Mouse (Mus musculus): ENCODE measurements around the gene Fgfr2. TPM values are rescaled to one million over a fixed set of nuclear protein-coding genes. Genes with fewer than 3 reads are reported as not detected.

The Fgfr2 gene
- polyA plus RNA-seq, 1 experiment = 1.7 TPM

DNA sequence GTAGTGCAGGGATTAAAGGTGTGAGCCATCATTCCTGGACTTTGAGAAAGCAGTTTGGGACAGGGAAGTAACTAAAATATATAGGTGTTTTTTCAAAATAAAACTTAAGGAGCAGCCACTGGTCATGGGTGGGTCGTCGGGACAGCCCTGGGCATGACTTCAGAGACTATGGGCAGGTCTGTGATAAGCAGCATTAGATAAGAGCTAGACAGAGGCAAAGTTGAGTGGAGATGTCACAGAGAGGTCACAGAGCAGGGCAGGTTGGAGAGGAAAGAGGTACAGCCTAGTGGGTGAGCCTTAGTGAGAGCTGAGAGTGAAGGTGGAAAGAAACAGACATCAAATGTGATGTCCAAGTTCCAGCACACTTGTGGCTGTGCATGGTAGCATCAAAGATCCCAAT, 2086.1 kb downstream of the Fgfr2 start:
- no peak overlapping the region for H3ac ChIP-seq (ENCODE audit: control insufficient read depth, insufficient read length, low read depth)
- H3K36me3 ChIP-seq (ENCODE audit: control insufficient read depth, insufficient read depth) = no peaks in the 10 kb centered on the region
- H3K79me2 ChIP-seq (ENCODE audit: control insufficient read depth, insufficient read depth) = no peaks in the 10 kb centered on the region
- peaks cover 3% of the 10 kb centered on the region for H3K27me3 ChIP-seq (ENCODE audit: control insufficient read depth, insufficient read depth, insufficient read length)
- no peak for TF ChIP-seq USF1 (IDR thresholded peaks at IDR 0.05; ENCODE audit: low read depth)
- no peak for TF ChIP-seq MYOD1 (IDR thresholded peaks at IDR 0.05; ENCODE audit: control insufficient read depth, insufficient read length, low read depth)
- no peak for TF ChIP-seq CTCF (IDR thresholded peaks at IDR 0.05; ENCODE audit: control insufficient read depth, insufficient read depth, insufficient read length)
- TF ChIP-seq CEBPB (IDR thresholded peaks at IDR 0.05; ENCODE audit: low read depth) = no peak
- no peak for TF ChIP-seq MAX (IDR thresholded peaks at IDR 0.05)
- no peak for TF ChIP-seq MYOG (IDR thresholded peaks at IDR 0.05; ENCODE audit: control insufficient read depth, extremely low read depth, insufficient read length)
- no peak for TF ChIP-seq FOSL1 (IDR thresholded peaks at IDR 0.05; ENCODE audit: insufficient read depth, low read length, poor library complexity, severe bottlenecking)
- H3K79me3 ChIP-seq (ENCODE audit: low read depth) = no peaks in the 10 kb centered on the region
- H3K4me3 ChIP-seq (ENCODE audit: insufficient read depth, poor library complexity, severe bottlenecking) = no peak overlapping the region

DNA sequence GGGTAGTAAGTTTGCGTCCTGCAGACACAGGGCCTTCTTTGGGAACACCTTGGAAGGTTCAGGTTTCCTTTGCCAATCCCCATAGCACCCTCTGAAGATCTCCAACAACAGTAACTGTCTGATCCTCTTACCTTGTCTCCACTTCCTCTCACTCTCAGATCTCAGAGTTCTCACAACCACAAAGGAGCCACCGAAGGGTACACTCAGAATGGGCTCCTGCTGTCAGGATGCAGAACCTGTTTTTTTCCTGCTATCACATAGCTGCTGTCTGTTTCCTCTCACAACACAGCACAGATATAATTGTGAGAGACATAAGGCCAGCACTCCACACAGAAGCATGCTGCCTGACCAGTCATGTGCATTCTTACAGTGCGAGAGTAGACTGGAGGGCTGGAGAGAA, 2086.8 kb downstream of the Fgfr2 start:
- H3K4me3 ChIP-seq (ENCODE audit: insufficient read depth, poor library complexity, severe bottlenecking) = no peak overlapping the region
- H3K79me3 ChIP-seq (ENCODE audit: low read depth) = no peaks in the 10 kb centered on the region
- no peaks in the 10 kb centered on the region for H3K36me3 ChIP-seq (ENCODE audit: control insufficient read depth, insufficient read depth)
- no peak overlapping the region for H3ac ChIP-seq (ENCODE audit: control insufficient read depth, insufficient read length, low read depth)
- H3K27me3 ChIP-seq (ENCODE audit: control insufficient read depth, insufficient read depth, insufficient read length) = peaks cover 3% of the 10 kb centered on the region
- H3K79me2 ChIP-seq (ENCODE audit: control insufficient read depth, insufficient read depth) = no peaks in the 10 kb centered on the region
- TF ChIP-seq MAX (IDR thresholded peaks at IDR 0.05) (no peak), FOSL1 (IDR thresholded peaks at IDR 0.05; ENCODE audit: insufficient read depth, low read length, poor library complexity, severe bottlenecking) (no peak), MYOG (IDR thresholded peaks at IDR 0.05; ENCODE audit: control insufficient read depth, extremely low read depth, insufficient read length) (no peak), USF1 (IDR thresholded peaks at IDR 0.05; ENCODE audit: low read depth) (no peak), CTCF (IDR thresholded peaks at IDR 0.05; ENCODE audit: control insufficient read depth, insufficient read depth, insufficient read length) (no peak), CEBPB (IDR thresholded peaks at IDR 0.05; ENCODE audit: low read depth) (no peak), MYOD1 (IDR thresholded peaks at IDR 0.05; ENCODE audit: control insufficient read depth, insufficient read length, low read depth) (no peak)

DNA sequence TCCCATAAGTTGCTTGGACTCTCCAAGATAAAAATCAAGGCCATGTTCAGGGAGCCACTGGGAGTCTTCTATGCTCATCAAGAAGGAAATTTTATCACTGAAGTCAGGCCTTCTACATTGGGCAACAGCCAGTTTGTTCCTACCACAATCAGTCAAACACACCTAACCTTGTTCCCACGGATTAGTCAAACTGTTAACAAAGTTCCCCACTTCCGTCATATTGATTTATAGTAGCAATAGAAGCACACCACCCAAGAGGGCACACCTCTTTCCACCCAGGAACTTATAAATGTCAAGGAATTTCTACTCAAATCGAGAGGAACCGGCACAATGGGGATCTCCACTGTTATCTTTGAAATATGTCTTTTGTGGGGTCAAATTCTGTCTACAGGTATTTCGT, 2091.4 kb downstream of the Fgfr2 start, which contains the start of gene Dmbt1:
Dmbt1 (plus strand) TSS at position 299 of the 400 bp plus-strand sequence.
- no peak for TF ChIP-seq MYOD1 (IDR thresholded peaks at IDR 0.05; ENCODE audit: control insufficient read depth, insufficient read length, low read depth)
- TF ChIP-seq CTCF (IDR thresholded peaks at IDR 0.05; ENCODE audit: control insufficient read depth, insufficient read depth, insufficient read length) = no peak
- no peak for TF ChIP-seq FOSL1 (IDR thresholded peaks at IDR 0.05; ENCODE audit: insufficient read depth, low read length, poor library complexity, severe bottlenecking)
- TF ChIP-seq USF1 (IDR thresholded peaks at IDR 0.05; ENCODE audit: low read depth) = no peak
- TF ChIP-seq CEBPB (IDR thresholded peaks at IDR 0.05; ENCODE audit: low read depth) = no peak
- no peak for TF ChIP-seq MAX (IDR thresholded peaks at IDR 0.05)
- no peak for TF ChIP-seq MYOG (IDR thresholded peaks at IDR 0.05; ENCODE audit: control insufficient read depth, extremely low read depth, insufficient read length)
- peaks cover 3% of the 10 kb centered on the region for H3K27me3 ChIP-seq (ENCODE audit: control insufficient read depth, insufficient read depth, insufficient read length)
- H3K4me3 ChIP-seq (ENCODE audit: insufficient read depth, poor library complexity, severe bottlenecking) = no peak within 1 kb of the TSS
- H3ac ChIP-seq (ENCODE audit: control insufficient read depth, insufficient read length, low read depth) = no peak within 1 kb of the TSS
- no peaks in the 10 kb centered on the region for H3K79me2 ChIP-seq (ENCODE audit: control insufficient read depth, insufficient read depth)
- H3K79me3 ChIP-seq (ENCODE audit: low read depth) = no peaks in the 10 kb centered on the region
- no peaks in the 10 kb centered on the region for H3K36me3 ChIP-seq (ENCODE audit: control insufficient read depth, insufficient read depth)

DNA sequence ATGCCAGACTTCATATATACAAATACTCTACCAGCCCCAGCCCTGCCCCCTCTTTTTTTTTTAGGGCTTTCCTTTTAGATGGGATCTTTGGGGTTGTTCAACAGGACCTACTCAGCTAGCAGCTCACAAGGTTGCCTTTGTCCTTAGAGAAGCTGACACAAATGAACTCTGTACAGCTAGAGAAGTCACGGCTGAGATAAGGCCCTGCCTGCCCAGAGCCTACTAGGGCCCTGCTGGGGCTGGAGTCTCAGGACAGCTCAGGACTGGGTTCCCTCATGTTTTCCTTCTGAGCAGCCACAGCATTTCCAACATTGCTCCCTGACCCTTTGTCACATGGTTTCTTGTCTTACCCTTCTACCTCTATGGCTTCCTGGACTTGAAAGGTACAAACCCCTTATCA, 2095.6 kb downstream of the Fgfr2 start:
- Histone ChIP-seq H3K36me3 (ENCODE audit: control insufficient read depth, insufficient read depth) (no peaks in the 10 kb centered on the region), H3K79me3 (ENCODE audit: low read depth) (no peaks in the 10 kb centered on the region), H3ac (ENCODE audit: control insufficient read depth, insufficient read length, low read depth) (no peak overlapping the region), H3K27me3 (ENCODE audit: control insufficient read depth, insufficient read depth, insufficient read length) (peaks cover 3% of the 10 kb centered on the region), H3K4me3 (ENCODE audit: insufficient read depth, poor library complexity, severe bottlenecking) (no peak overlapping the region), H3K79me2 (ENCODE audit: control insufficient read depth, insufficient read depth) (no peaks in the 10 kb centered on the region)
- TF ChIP-seq CTCF (IDR thresholded peaks at IDR 0.05; ENCODE audit: control insufficient read depth, insufficient read depth, insufficient read length) = no peak
- TF ChIP-seq USF1 (IDR thresholded peaks at IDR 0.05; ENCODE audit: low read depth) = no peak
- no peak for TF ChIP-seq CEBPB (IDR thresholded peaks at IDR 0.05; ENCODE audit: low read depth)
- no peak for TF ChIP-seq MYOD1 (IDR thresholded peaks at IDR 0.05; ENCODE audit: control insufficient read depth, insufficient read length, low read depth)

DNA sequence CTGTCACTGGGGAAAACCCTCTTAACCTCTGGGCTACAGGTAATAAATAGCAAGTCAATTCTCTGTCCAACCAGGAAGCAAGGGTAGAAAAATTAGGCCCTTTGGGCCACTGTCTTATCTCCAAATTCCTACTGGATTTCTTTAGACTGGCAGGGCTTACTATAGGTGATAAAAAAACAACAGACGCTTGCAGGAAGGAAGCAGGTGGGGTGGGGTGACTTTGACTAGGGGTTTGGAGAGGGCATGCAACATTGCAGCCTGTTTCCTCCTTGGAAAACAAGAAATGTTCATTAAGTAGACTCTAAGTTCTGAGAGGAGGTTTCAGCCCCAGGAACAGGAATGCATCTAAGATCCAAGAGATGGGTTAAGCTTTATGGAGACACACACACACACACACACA, 2098.3 kb downstream of the Fgfr2 start:
- Histone ChIP-seq H3ac (ENCODE audit: control insufficient read depth, insufficient read length, low read depth) (no peak overlapping the region), H3K27me3 (ENCODE audit: control insufficient read depth, insufficient read depth, insufficient read length) (no peaks in the 10 kb centered on the region)
- TF ChIP-seq FOSL1 (IDR thresholded peaks at IDR 0.05; ENCODE audit: insufficient read depth, low read length, poor library complexity, severe bottlenecking) = no peak
- no peak for TF ChIP-seq CTCF (IDR thresholded peaks at IDR 0.05; ENCODE audit: control insufficient read depth, insufficient read depth, insufficient read length)
- no peak for TF ChIP-seq MYOG (IDR thresholded peaks at IDR 0.05; ENCODE audit: control insufficient read depth, extremely low read depth, insufficient read length)
- TF ChIP-seq MAX (IDR thresholded peaks at IDR 0.05) = no peak
- TF ChIP-seq CEBPB (IDR thresholded peaks at IDR 0.05; ENCODE audit: low read depth) = no peak
- TF ChIP-seq MYOD1 (IDR thresholded peaks at IDR 0.05; ENCODE audit: control insufficient read depth, insufficient read length, low read depth) = no peak
- TF ChIP-seq USF1 (IDR thresholded peaks at IDR 0.05; ENCODE audit: low read depth) = no peak

DNA sequence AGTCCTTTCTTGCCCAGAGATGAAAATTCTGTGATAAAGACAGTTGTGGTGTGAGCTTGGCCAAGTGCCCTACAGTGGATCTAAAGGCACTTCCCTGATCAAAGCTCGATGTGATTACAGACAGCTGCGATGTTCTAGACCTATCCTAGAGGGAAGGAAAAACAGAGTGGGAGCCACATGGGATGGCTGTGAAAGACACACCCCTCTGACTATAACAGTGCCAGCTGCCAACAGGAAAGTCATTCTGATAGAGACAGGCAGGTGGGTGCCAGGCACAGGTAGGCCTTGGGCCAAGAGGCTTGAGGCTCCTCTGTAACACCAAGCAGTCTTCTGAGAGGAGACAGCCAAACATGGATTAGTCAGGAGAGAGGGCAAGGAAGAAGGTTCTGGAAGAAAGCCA, 2104.0 kb downstream of the Fgfr2 start:
- Histone ChIP-seq H3K27me3 (ENCODE audit: control insufficient read depth, insufficient read depth, insufficient read length) (no peaks in the 10 kb centered on the region), H3K36me3 (ENCODE audit: control insufficient read depth, insufficient read depth) (no peaks in the 10 kb centered on the region), H3ac (ENCODE audit: control insufficient read depth, insufficient read length, low read depth) (no peak overlapping the region), H3K4me3 (ENCODE audit: insufficient read depth, poor library complexity, severe bottlenecking) (no peak overlapping the region), H3K79me2 (ENCODE audit: control insufficient read depth, insufficient read depth) (no peaks in the 10 kb centered on the region), H3K79me3 (ENCODE audit: low read depth) (no peaks in the 10 kb centered on the region)
- TF ChIP-seq USF1 (IDR thresholded peaks at IDR 0.05; ENCODE audit: low read depth) (no peak), CEBPB (IDR thresholded peaks at IDR 0.05; ENCODE audit: low read depth) (no peak), MYOG (IDR thresholded peaks at IDR 0.05; ENCODE audit: control insufficient read depth, extremely low read depth, insufficient read length) (no peak), MAX (IDR thresholded peaks at IDR 0.05) (no peak), MYOD1 (IDR thresholded peaks at IDR 0.05; ENCODE audit: control insufficient read depth, insufficient read length, low read depth) (no peak), CTCF (IDR thresholded peaks at IDR 0.05; ENCODE audit: control insufficient read depth, insufficient read depth, insufficient read length) (no peak), FOSL1 (IDR thresholded peaks at IDR 0.05; ENCODE audit: insufficient read depth, low read length, poor library complexity, severe bottlenecking) (no peak)

More for the DNA sequence above, 2098.3 kb downstream of the Fgfr2 start:
- no peak overlapping the region for H3K4me3 ChIP-seq (ENCODE audit: insufficient read depth, poor library complexity, severe bottlenecking)
- no peaks in the 10 kb centered on the region for H3K79me2 ChIP-seq (ENCODE audit: control insufficient read depth, insufficient read depth)
- no peaks in the 10 kb centered on the region for H3K79me3 ChIP-seq (ENCODE audit: low read depth)
- no peaks in the 10 kb centered on the region for H3K36me3 ChIP-seq (ENCODE audit: control insufficient read depth, insufficient read depth)
